Mouse (Mus musculus) kidney, adult 18-20 months (tissue): ENCODE measurements around the gene Lhfpl5.
A peak's percentile ranks its signal among the peaks of the same experiment; 100 is the strongest.
"Not testable (repeated sequence)": the region's sequence is repeated elsewhere in the genome, so short reads cannot be mapped to it uniquely, and the experiment has no call there.

Experiments
- DNase-seq: peaks from one replicate; pipeline ENCODE4 v3.0.0; 2021

Gene Lhfpl5

GRCm38 (mm10) chr17:28575244-28576125 lies at the start of gene Lhfpl5:
TSS of gene Lhfpl5 (plus strand) at chr17:28575641.
- peak; percentile 25 for DNase-seq

GRCm38 (mm10) chr17:28527184-28528042 lies 48.0 kb upstream of the Lhfpl5 start:
- peak; percentile 16 for DNase-seq

- peak; percentile 89 for DNase-seq
These were observed 47.4 kb upstream of the Lhfpl5 start for GRCm38 (mm10) chr17:28528043-28528351.

GRCm38 (mm10) chr17:28529116-28529515 lies 46.3 kb upstream of the Lhfpl5 start:
- DNase-seq, result no peak

- no peak for DNase-seq
These were observed 44.9 kb upstream of the Lhfpl5 start, which contains the start of gene Armc12 for GRCm38 (mm10) chr17:28530506-28530905. TSS of gene Armc12 (plus strand) at chr17:28530806.

- DNase-seq, result peak; percentile 28
These were observed 43.5 kb upstream of the Lhfpl5 start for GRCm38 (mm10) chr17:28531946-28532345.

- DNase-seq, result no peak
These were observed 42.9 kb upstream of the Lhfpl5 start for GRCm38 (mm10) chr17:28532557-28532956.

- DNase-seq, result no peak
These were observed 42.1 kb upstream of the Lhfpl5 start for GRCm38 (mm10) chr17:28533327-28533726.

GRCm38 (mm10) chr17:28537881-28538280 lies 37.6 kb upstream of the Lhfpl5 start:
- DNase-seq, result no peak

GRCm38 (mm10) chr17:28546925-28547324 lies 28.5 kb upstream of the Lhfpl5 start:
- peak; percentile 32 for DNase-seq

GRCm38 (mm10) chr17:28548550-28548949 lies 26.9 kb upstream of the Lhfpl5 start:
- DNase-seq, result no peak

- no peak for DNase-seq
These were observed 26.3 kb upstream of the Lhfpl5 start, which contains the start of gene Clpsl2 for GRCm38 (mm10) chr17:28549111-28549510. TSS of gene Clpsl2 (plus strand) at chr17:28549411.

GRCm38 (mm10) chr17:28553040-28553793 lies 22.2 kb upstream of the Lhfpl5 start:
- DNase-seq, result peak; percentile 78

GRCm38 (mm10) chr17:28554021-28554420 lies 21.4 kb upstream of the Lhfpl5 start:
- DNase-seq, result not testable (repeated sequence)

GRCm38 (mm10) chr17:28556635-28557396 lies 18.6 kb upstream of the Lhfpl5 start:
- DNase-seq, result no peak

- no peak for DNase-seq
These were observed 17.7 kb upstream of the Lhfpl5 start for GRCm38 (mm10) chr17:28557772-28558171.

GRCm38 (mm10) chr17:28560598-28560997 lies 14.8 kb upstream of the Lhfpl5 start, which contains the start of gene Clps:
TSS of gene Clps (minus strand) at chr17:28560766.
- no peak for DNase-seq

- DNase-seq, result no peak
These were observed 13.8 kb upstream of the Lhfpl5 start for GRCm38 (mm10) chr17:28561613-28562012.

GRCm38 (mm10) chr17:28565181-28565580 lies 10.3 kb upstream of the Lhfpl5 start:
- DNase-seq, result no peak

- no peak for DNase-seq
These were observed 7.9 kb upstream of the Lhfpl5 start for GRCm38 (mm10) chr17:28567541-28567940.

- DNase-seq, result no peak
These were observed 3.6 kb upstream of the Lhfpl5 start for GRCm38 (mm10) chr17:28571868-28572267.

GRCm38 (mm10) chr17:28572521-28572920 lies 2.9 kb upstream of the Lhfpl5 start:
- DNase-seq, result no peak
